Mouse (Mus musculus) erythroblast, embryonic 14.5 days (primary cell): Measurements from ENCODE around the gene Inafm2. TPM values are rescaled to one million over a fixed set of nuclear protein-coding genes. Genes with fewer than 3 reads are reported as not detected.

Source experiments
- H3K27me3 ChIP-seq: 2 replicates; pipeline ENCODE4 v1.6.1; 2012; ENCODE audit warnings: inconsistent platforms; ENCODE audit not compliant: control insufficient read depth
- H3K36me3 ChIP-seq: 2 replicates; pipeline ENCODE4 v1.6.1; 2012; ENCODE audit warnings: mild to moderate bottlenecking, inconsistent platforms; ENCODE audit not compliant: control insufficient read depth
- H3K4me1 ChIP-seq: 2 replicates; pipeline ENCODE4 v1.6.1; 2012; ENCODE audit warnings: inconsistent platforms; ENCODE audit not compliant: control insufficient read depth
- H3K4me3 ChIP-seq: replicated peaks from 2 replicates; pipeline ENCODE3; 2012; ENCODE audit warnings: moderate library complexity, mild to moderate bottlenecking, inconsistent platforms
- H3K9me3 ChIP-seq: 2 replicates; pipeline ENCODE4 v1.6.1; 2012; ENCODE audit warnings: low read length, inconsistent platforms, mixed read lengths; ENCODE audit not compliant: control insufficient read depth
- GATA1 ChIP-seq: IDR thresholded peaks from 2 replicates; pipeline ENCODE4 v1.6.1; 2012; ENCODE audit warnings: low read length, inconsistent platforms, mixed read lengths
- TAL1 ChIP-seq: IDR thresholded peaks from 3 replicates; pipeline ENCODE4 v1.6.1; 2012; ENCODE audit warnings: low read length, inconsistent platforms, mixed read lengths
- polyA plus RNA-seq: library from polyadenylated mRNA; stranded (reverse); fragments of >175 nt; gene quantifications from 2 replicates; pipeline ENCODE4 v1.2.3, GENCODE M21; 2012

The Inafm2 gene
- polyA plus RNA-seq, 1 experiment: 3.0 TPM

DNA sequence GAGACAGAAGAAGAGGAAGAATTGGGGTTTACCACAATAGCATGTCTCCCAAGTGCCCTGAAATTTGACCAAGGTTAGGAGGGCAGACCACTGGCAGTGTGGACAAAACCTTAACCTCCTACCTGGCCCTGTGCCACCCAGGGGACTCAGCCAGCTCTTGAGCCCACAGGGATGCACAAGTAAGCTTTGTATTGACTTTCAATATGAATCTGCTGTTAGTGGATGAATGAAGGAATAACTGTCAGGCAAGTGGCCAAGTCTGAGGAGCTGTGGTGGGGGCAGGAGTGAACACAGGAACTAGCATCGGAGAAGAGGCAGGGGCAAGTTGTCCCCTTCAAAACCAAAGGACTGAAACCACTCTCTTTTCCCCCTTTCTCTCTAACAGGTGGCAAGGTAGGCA is 29.8 kb downstream of the Inafm2 start:
- H3K27me3 ChIP-seq: peaks cover 24% of the 10 kb centered on the region
- no peak for TF ChIP-seq TAL1
- no peak for TF ChIP-seq GATA1
- H3K4me1 ChIP-seq: peaks cover 19% of the 10 kb centered on the region
- no peaks in the 10 kb centered on the region for H3K9me3 ChIP-seq
- no peaks in the 10 kb centered on the region for H3K36me3 ChIP-seq
- no peak overlapping the region for H3K4me3 ChIP-seq

GRCm38 (mm10) chr2:118775846-118776245 is 30.3 kb downstream of the Inafm2 start:
- peaks cover 27% of the 10 kb centered on the region for H3K27me3 ChIP-seq
- H3K36me3 ChIP-seq: no peaks in the 10 kb centered on the region
- no peak overlapping the region for H3K4me3 ChIP-seq
- H3K4me1 ChIP-seq: peaks cover 19% of the 10 kb centered on the region
- no peak for TF ChIP-seq GATA1
- TF ChIP-seq TAL1: no peak
- H3K9me3 ChIP-seq: no peaks in the 10 kb centered on the region

- Histone ChIP-seq H3K27me3 (peaks cover 31% of the 10 kb centered on the region), H3K9me3 (no peaks in the 10 kb centered on the region), H3K36me3 (no peaks in the 10 kb centered on the region)
These were observed 30.7 kb downstream of the Inafm2 start for GRCm38 (mm10) chr2:118776295-118776694.

GRCm38 (mm10) chr2:118778418-118778817 is 32.9 kb downstream of the Inafm2 start:
- no peaks in the 10 kb centered on the region for H3K36me3 ChIP-seq
- H3K27me3 ChIP-seq: peaks cover 32% of the 10 kb centered on the region
- TF ChIP-seq GATA1 (no peak), TAL1 (no peak)
- H3K4me3 ChIP-seq: no peak overlapping the region
- peaks cover 21% of the 10 kb centered on the region for H3K4me1 ChIP-seq
- H3K9me3 ChIP-seq: no peaks in the 10 kb centered on the region

More at GRCm38 (mm10) chr2:118776295-118776694, 30.7 kb downstream of the Inafm2 start:
- Histone ChIP-seq H3K4me3 (no peak overlapping the region), H3K4me1 (peaks cover 19% of the 10 kb centered on the region)
- TF ChIP-seq TAL1 (no peak), GATA1 (no peak)

- H3K4me1 ChIP-seq: peaks cover 21% of the 10 kb centered on the region
- TF ChIP-seq GATA1 (no peak), TAL1 (no peak)
- peak overlapping the region; percentile 19 for H3K4me3 ChIP-seq
- no peaks in the 10 kb centered on the region for H3K36me3 ChIP-seq
- no peaks in the 10 kb centered on the region for H3K9me3 ChIP-seq
- peaks cover 32% of the 10 kb centered on the region for H3K27me3 ChIP-seq
These were observed 33.5 kb downstream of the Inafm2 start for GRCm38 (mm10) chr2:118779065-118779464.

DNA sequence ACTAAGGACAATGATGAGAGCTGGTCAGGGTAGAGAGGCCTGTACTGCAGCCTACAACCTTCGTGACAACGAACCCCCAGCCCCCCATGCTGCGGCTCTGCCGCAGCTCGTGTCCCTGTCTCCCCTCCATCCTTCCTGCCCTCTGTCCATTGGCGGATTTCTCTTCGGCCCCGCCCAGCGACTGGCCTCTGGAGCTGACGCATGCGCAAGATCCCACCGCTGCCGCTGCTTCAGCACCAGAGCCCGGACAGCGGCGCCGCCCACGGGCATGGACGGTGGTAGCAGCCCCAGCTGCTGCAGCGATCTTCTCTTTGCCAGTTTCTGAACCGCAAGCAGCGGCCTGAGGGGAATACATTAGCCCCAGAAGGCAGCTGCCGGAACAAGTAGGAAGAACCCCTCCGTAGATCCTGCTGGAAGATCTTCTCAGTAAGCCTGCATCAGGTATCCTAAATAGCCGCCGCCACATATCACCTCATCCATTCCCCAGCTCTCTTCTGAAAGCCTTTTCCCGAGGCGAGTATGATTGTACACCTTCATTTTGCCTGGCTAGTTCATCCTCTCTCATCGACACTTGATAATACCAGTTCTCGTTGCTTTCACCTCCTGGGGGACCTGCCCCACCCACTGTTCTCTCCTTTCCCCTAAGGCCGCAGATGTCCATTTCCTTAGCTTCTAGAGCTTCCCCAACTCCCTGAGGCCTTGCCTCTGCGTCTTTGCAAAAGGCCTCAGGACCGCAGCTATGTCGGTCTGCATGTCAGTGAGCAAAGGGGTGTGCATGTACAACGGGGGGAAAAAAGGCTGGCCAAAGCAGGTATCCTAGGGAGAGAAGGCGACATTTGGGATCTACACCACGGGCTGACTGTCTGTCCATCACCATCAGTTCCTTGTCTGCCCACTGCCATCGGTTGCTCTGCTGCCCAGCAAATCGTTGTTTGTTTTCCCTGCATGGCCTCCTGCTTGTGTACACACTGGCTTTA is 34.2 kb downstream of the Inafm2 start, which contains the start of gene Disp2:
Disp2 (plus strand) TSS at position 216 of the 977 bp plus-strand sequence.
- Histone ChIP-seq H3K9me3 (no peaks in the 10 kb centered on the region), H3K4me1 (peaks cover 21% of the 10 kb centered on the region), H3K4me3 (peak within 1 kb of the TSS; percentile 19), H3K27me3 (peaks cover 32% of the 10 kb centered on the region), H3K36me3 (no peaks in the 10 kb centered on the region)
- no peak for TF ChIP-seq TAL1
- no peak for TF ChIP-seq GATA1

GRCm38 (mm10) chr2:118781115-118781514 is 35.6 kb downstream of the Inafm2 start:
- TF ChIP-seq GATA1: no peak
- Histone ChIP-seq H3K27me3 (peaks cover 27% of the 10 kb centered on the region), H3K4me1 (peaks cover 21% of the 10 kb centered on the region), H3K4me3 (no peak overlapping the region), H3K9me3 (no peaks in the 10 kb centered on the region), H3K36me3 (no peaks in the 10 kb centered on the region)

GRCm38 (mm10) chr2:118782303-118782702 is 36.7 kb downstream of the Inafm2 start:
- no peak for TF ChIP-seq TAL1
- TF ChIP-seq GATA1: no peak
- Histone ChIP-seq H3K4me1 (peaks cover 30% of the 10 kb centered on the region), H3K27me3 (peaks cover 26% of the 10 kb centered on the region), H3K9me3 (no peaks in the 10 kb centered on the region), H3K4me3 (no peak overlapping the region), H3K36me3 (no peaks in the 10 kb centered on the region)

DNA sequence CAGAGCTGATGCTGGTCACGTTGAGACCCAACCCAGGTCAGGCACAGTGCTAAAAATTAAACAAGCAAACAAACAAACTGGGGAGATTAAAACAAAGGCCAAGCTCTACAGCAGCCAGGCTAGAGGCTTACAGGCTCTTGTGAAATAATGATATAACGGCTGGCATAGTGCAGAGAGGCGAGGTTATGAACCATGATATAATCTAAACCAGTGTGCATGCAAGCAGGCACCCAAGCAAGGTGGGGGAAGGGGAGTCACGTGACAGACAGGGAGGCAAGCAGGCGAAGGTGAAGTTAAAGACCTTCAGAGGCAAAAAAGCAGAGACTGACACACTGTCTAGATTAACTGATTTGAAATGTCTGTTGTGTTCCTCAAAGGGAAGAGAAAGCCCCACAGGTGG is 37.5 kb downstream of the Inafm2 start:
- Histone ChIP-seq H3K36me3 (no peaks in the 10 kb centered on the region), H3K4me1 (peaks cover 30% of the 10 kb centered on the region), H3K9me3 (no peaks in the 10 kb centered on the region), H3K4me3 (no peak overlapping the region), H3K27me3 (peaks cover 21% of the 10 kb centered on the region)
- TF ChIP-seq GATA1: no peak
- TF ChIP-seq TAL1: no peak
